Mouse (Mus musculus) midbrain, postnatal 0 days (tissue): ENCODE measurements at regions not wholly inside any gene's neighbourhood (a gene's known extent, or its start where the extent isn't known, plus 50 kb on each side); places are given as distances from the start of the nearest gene placed in this dataset.

ENCODE experiments used
- ATAC-seq: fragments of 200-750 bp; cut with Nextera tagmentation; 2 replicates; pipeline ENCODE4 v1.8.0; 2017; ENCODE audit warnings: moderate number of reproducible peaks, mild to moderate bottlenecking, moderate TSS enrichment, moderate library complexity; ENCODE audit not compliant: low FRiP score
- DNase-seq: peaks from one replicate; pipeline ENCODE4 v3.0.0-alpha.2; 2015; ENCODE audit warnings: low spot score
- H3K27ac ChIP-seq: fragments of 300-500 bp; sonication (generic); 2 replicates; pipeline ENCODE4 v1.5.1; 2014; ENCODE audit warnings: low read depth, mild to moderate bottlenecking, low read length, mixed read lengths
- H3K27me3 ChIP-seq: fragments of 300-500 bp; sonication (generic); 2 replicates; pipeline ENCODE4 v1.6.1; 2014; ENCODE audit warnings: low read length, control low read depth, mixed read lengths; ENCODE audit not compliant: insufficient read depth
- H3K36me3 ChIP-seq: fragments of 300-500 bp; sonication (generic); 2 replicates; pipeline ENCODE4 v1.6.1; 2014; ENCODE audit warnings: low read length, control low read depth, mixed read lengths; ENCODE audit not compliant: insufficient read depth
- H3K4me1 ChIP-seq: fragments of 300-500 bp; sonication (generic); 2 replicates; pipeline ENCODE4 v1.6.1; 2014; ENCODE audit warnings: mild to moderate bottlenecking, control low read depth, antibody characterized with exemption, low read length, mixed read lengths; ENCODE audit not compliant: insufficient read depth
- H3K4me2 ChIP-seq: fragments of 300-500 bp; sonication (generic); 2 replicates; pipeline ENCODE4 v1.6.1; 2014; ENCODE audit warnings: low read depth, mild to moderate bottlenecking, low read length, mixed read lengths; ENCODE audit not compliant: poor library complexity, severe bottlenecking
- H3K4me3 ChIP-seq: fragments of 300-500 bp; sonication (generic); 2 replicates; pipeline ENCODE4 v1.5.1; 2014; ENCODE audit warnings: low read depth, mild to moderate bottlenecking, low read length, moderate library complexity
- H3K9ac ChIP-seq: fragments of 300-500 bp; sonication (generic); replicated peaks from 2 replicates; pipeline ENCODE4 v1.6.1; 2014; ENCODE audit warnings: mild to moderate bottlenecking, low read length, moderate library complexity, mixed read lengths; ENCODE audit not compliant: poor library complexity, severe bottlenecking
- H3K9me3 ChIP-seq: fragments of 300-500 bp; sonication (generic); 2 replicates; pipeline ENCODE4 v1.6.1; 2016; ENCODE audit warnings: low read length, control low read depth
- CTCF ChIP-seq: IDR thresholded peaks from 2 replicates; pipeline ENCODE4 v1.5.1; 2016; ENCODE audit warnings: antibody characterized with exemption, mild to moderate bottlenecking
- WGBS: fragments of 180-500 bp; shearing (Covaris S2); extraction: QIAGEN DNeasy Blood & Tissue Kit; methylation state at CpG from one replicate; pipeline ENCODE4 v1.1.7; 2014; 5-methylcytosine and 5-hydroxymethylcytosine counted together

DNA sequence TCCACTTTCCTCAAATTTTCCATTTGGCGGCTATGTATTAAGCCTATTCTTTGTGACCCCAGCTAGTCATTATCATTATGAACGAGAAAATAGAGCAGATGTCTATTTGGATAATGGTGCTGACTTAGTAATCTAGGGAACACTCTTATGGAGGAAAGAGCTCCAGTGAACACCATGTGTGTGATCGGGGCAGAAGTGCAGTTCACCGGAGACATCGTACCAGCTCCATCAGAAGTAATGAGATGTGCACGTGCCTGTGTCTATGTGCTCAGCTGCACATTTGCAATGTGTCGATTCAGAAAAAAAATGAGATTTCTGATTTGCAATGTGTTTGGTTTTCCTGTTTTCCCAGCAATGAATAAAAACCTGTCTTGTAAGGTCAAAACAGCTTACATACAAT, 206.6 kb downstream of the Mreg start:
- Histone ChIP-seq H3K4me3 (no peak overlapping the region), H3K36me3 (no peaks in the 10 kb centered on the region), H3K27me3 (no peaks in the 10 kb centered on the region), H3K9me3 (no peaks in the 10 kb centered on the region), H3K27ac (no peak overlapping the region), H3K4me1 (no peaks in the 10 kb centered on the region), H3K9ac (no peak overlapping the region), H3K4me2 (no peak overlapping the region)
- WGBS: 75% methylated on average over 7 of the region's 7 CpGs
- TF ChIP-seq CTCF: no peak
- no peak for DNase-seq
- no peak for ATAC-seq

DNA sequence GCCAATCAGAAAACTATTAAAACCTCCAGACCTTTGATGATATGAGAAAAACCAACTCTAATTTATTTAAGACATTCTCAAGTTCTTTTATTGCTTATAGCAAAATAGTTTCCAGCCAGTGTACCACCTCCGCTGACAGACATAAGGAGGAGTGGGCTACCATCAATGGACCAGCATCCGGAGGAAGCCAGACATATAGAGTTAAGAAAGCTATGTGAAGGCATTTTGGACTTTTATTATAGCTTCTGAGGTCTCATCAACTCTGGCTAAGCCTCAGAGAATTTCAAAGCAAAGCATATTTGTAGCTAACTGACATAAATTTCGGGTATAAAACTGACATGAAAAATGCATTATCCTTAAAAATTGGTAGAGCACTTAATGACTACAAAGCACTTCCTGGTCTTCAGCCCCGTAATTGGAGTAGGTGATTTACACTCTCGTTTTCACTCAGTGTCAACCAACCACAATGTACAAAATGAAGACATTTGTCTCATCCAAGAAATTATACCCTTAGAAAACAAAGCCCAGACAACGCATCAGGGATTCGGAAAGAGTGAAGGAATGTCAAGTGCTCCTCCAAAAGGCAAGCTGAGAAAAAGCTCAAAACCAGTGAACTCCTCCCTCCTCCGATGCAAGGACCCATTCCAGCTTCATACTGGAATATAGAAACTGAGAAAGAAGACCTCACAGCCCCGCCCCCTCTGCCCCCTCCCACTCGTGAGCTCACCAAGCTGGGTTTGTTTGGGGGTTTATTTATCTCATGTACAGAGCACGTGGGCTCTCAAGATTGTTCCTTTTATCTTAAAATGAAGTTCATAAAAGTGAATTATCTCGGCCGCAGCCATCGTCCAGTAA, 208.5 kb downstream of the Mreg start:
- no peaks in the 10 kb centered on the region for H3K4me1 ChIP-seq
- no peaks in the 10 kb centered on the region for H3K9me3 ChIP-seq
- WGBS: 87% methylated on average over 14 of the region's 14 CpGs
- DNase-seq (no peak), ATAC-seq (no peak)
- no peak overlapping the region for H3K4me3 ChIP-seq
- H3K27me3 ChIP-seq: no peaks in the 10 kb centered on the region
- H3K4me2 ChIP-seq: no peak overlapping the region
- no peak overlapping the region for H3K9ac ChIP-seq
- no peak overlapping the region for H3K27ac ChIP-seq
- no peak for TF ChIP-seq CTCF
- no peaks in the 10 kb centered on the region for H3K36me3 ChIP-seq

DNA sequence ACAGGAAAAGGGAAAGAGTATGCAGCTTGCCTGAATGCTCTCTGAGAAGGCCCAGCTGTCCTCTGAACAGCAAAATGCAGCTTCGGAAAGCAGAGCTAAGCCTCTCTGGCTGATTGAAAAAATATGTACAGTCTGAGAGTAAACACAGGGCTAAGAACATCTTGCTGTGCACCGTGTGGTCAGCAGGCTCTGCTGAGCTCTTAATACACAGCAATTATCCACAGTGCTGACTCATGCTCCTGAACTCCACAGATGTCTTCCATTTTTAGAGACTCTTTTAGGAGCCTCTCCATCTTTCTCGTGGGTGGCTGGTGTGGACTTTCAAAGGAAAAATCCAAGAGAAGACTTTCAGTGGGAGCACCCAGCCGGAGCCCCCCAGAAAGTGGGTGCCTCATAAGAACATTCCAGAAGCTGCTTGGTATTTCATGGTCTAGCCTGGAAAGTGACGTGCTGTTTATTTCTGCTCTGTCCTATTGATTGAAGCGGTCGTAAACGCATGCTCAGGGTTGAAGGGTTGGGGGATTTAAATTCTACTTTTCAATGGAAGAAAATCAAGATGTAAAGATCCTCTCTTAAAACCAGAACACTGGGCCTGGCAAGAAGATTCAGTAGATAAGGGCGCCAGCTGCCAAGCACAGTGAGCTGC, 209.5 kb downstream of the Mreg start:
- no peak overlapping the region for H3K27ac ChIP-seq
- TF ChIP-seq CTCF: no peak
- no peak overlapping the region for H3K4me3 ChIP-seq
- 77% methylated on average over 9 of the region's 9 CpGs for WGBS
- no peaks in the 10 kb centered on the region for H3K36me3 ChIP-seq
- H3K9me3 ChIP-seq: no peaks in the 10 kb centered on the region
- no peak overlapping the region for H3K9ac ChIP-seq
- ATAC-seq (no peak), DNase-seq (no peak)
- no peak overlapping the region for H3K4me2 ChIP-seq
- no peaks in the 10 kb centered on the region for H3K4me1 ChIP-seq
- no peaks in the 10 kb centered on the region for H3K27me3 ChIP-seq

DNA sequence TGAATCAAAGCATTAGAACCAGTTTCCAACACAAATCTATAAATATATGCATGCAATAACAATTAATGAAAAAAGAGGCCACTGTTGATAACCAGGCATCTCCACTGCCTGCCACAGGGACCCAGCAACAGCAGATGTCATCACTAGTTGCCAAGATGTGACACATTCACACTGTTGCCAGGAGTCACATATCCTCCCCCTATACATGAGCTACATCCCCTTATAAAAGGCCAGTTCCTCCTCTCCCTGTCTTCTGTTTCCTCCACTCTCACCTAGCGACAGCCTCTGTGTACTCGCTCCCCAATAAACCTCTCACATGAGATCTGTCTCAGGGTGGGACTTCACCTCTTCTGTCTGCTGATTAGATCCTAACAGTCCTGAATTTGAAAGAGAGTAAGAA, 211.4 kb downstream of the Mreg start:
- no peaks in the 10 kb centered on the region for H3K36me3 ChIP-seq
- H3K27me3 ChIP-seq: no peaks in the 10 kb centered on the region
- no peaks in the 10 kb centered on the region for H3K4me1 ChIP-seq
- no peak overlapping the region for H3K4me3 ChIP-seq
- H3K9me3 ChIP-seq: no peaks in the 10 kb centered on the region
- no peak overlapping the region for H3K27ac ChIP-seq
- TF ChIP-seq CTCF: no peak
- H3K4me2 ChIP-seq: no peak overlapping the region
- WGBS: 91% methylated on average over 2 of the region's 2 CpGs
- H3K9ac ChIP-seq: no peak overlapping the region
- DNase-seq: no peak
- ATAC-seq: no peak

DNA sequence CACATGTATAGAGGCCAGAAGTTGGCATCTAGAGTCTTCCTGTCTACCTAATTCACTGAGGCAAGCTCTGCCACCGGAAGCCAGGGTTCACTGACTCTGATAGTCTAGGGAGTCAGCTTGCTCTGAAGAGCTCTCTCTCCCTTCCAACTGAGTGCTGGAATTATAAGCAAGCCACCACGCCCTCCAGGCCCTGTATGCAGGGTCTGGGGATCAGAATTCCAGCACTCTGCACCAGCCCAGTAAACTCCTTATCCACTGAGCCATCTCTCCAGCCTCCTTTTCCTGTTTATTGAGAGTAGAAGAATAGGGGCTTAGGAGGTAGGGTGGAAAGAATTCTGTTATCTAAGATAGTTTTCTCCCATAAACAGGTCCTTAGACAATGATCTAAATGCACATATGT, 215.3 kb downstream of the Mreg start:
- Histone ChIP-seq H3K27me3 (no peaks in the 10 kb centered on the region), H3K36me3 (no peaks in the 10 kb centered on the region), H3K9me3 (no peaks in the 10 kb centered on the region), H3K4me2 (no peak overlapping the region), H3K4me3 (no peak overlapping the region), H3K27ac (no peak overlapping the region), H3K9ac (no peak overlapping the region), H3K4me1 (no peaks in the 10 kb centered on the region)
- WGBS: 65% methylated on average over 2 of the region's 2 CpGs
- no peak for TF ChIP-seq CTCF
- DNase-seq (no peak), ATAC-seq (no peak)

DNA sequence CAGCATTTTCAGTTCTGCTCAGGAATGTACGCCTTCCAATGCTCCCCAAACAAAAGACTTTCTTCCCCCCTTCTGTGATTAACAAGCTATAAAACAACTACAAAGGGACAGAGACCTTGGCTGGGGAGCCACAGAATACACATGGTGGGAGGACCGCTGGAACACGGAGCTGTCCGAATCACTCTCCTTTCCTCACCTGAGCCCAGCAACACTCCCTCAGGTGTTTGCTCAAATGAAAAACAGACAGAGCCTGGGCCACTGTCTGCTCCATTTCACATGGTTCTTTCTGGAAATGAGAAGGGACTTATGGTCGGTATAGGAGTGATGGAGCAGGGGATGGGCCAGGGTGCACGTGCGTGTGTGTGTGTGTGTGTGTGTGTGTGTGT, 215.9 kb downstream of the Mreg start:
- no peak for TF ChIP-seq CTCF
- H3K4me1 ChIP-seq: no peaks in the 10 kb centered on the region
- DNase-seq (no peak), ATAC-seq (no peak)
- H3K27me3 ChIP-seq: no peaks in the 10 kb centered on the region
- H3K27ac ChIP-seq: no peak overlapping the region
- H3K9ac ChIP-seq: no peak overlapping the region
- no peaks in the 10 kb centered on the region for H3K9me3 ChIP-seq
- no peaks in the 10 kb centered on the region for H3K36me3 ChIP-seq
- no peak overlapping the region for H3K4me2 ChIP-seq
- H3K4me3 ChIP-seq: no peak overlapping the region
- WGBS: 63% methylated on average over 7 of the region's 7 CpGs
